Mouse (Mus musculus) spleen, adult 18-20 months (tissue): ENCODE measurements at regions not wholly inside any gene's neighbourhood (a gene's known extent, or its start where the extent isn't known, plus 50 kb on each side); places are given as distances from the start of the nearest gene placed in this dataset.

Source experiments
- DNase-seq, 2 experiments: peaks; one replicate each; pipeline ENCODE4 v3.0.0; 2022; ENCODE audit warnings: mixed read lengths in 2 of 2

GRCm38 (mm10) chr8:79587258-79587657 lies 52.2 kb upstream of the Otud4 start:
- peak in 1 of 2 experiments; percentile 52 for DNase-seq

- peak in 1 of 2 experiments; percentile 18 for DNase-seq
Observed at GRCm38 (mm10) chr8:79584966-79585365, 54.5 kb upstream of the Otud4 start.

GRCm38 (mm10) chr8:79583326-79583725 lies 56.1 kb upstream of the Otud4 start:
- DNase-seq: no peak

- no peak for DNase-seq
Observed at GRCm38 (mm10) chr8:79582195-79582594, 57.2 kb upstream of the Otud4 start.

- DNase-seq: no peak
Observed at GRCm38 (mm10) chr8:79576086-79576485, 63.3 kb upstream of the Otud4 start.

- no peak for DNase-seq
Observed at GRCm38 (mm10) chr8:79575175-79575734, 64.2 kb upstream of the Otud4 start.

- DNase-seq: no peak
Observed at GRCm38 (mm10) chr8:79573491-79573890, 65.9 kb upstream of the Otud4 start.

- DNase-seq: no peak
Observed at GRCm38 (mm10) chr8:79572526-79572925, 66.9 kb upstream of the Otud4 start.

GRCm38 (mm10) chr8:79563101-79563500 lies 76.3 kb upstream of the Otud4 start:
- no peak for DNase-seq

GRCm38 (mm10) chr8:79562669-79563068 lies 76.7 kb upstream of the Otud4 start:
- no peak for DNase-seq

GRCm38 (mm10) chr8:79562071-79562581 lies 77.3 kb upstream of the Otud4 start:
- DNase-seq: no peak

GRCm38 (mm10) chr8:79561269-79562063 lies 78.0 kb upstream of the Otud4 start:
- DNase-seq: no peak

- DNase-seq: no peak
Observed at GRCm38 (mm10) chr8:79559516-79559915, 79.9 kb upstream of the Otud4 start.

GRCm38 (mm10) chr8:79554311-79554710 lies 85.1 kb upstream of the Otud4 start:
- no peak for DNase-seq

- DNase-seq: no peak
Observed at GRCm38 (mm10) chr8:79550151-79550550, 89.3 kb upstream of the Otud4 start.

- no peak for DNase-seq
Observed at GRCm38 (mm10) chr8:79548156-79548555, 91.3 kb upstream of the Otud4 start.

GRCm38 (mm10) chr8:79545866-79546373 lies 93.5 kb upstream of the Otud4 start:
- no peak for DNase-seq

- DNase-seq: no peak
Observed at GRCm38 (mm10) chr8:79542461-79542860, 97.0 kb upstream of the Otud4 start.

- no peak for DNase-seq
Observed at GRCm38 (mm10) chr8:79540053-79540452, 99.4 kb upstream of the Otud4 start.

GRCm38 (mm10) chr8:79534271-79534889 lies 105.0 kb upstream of the Otud4 start:
- DNase-seq: no peak

GRCm38 (mm10) chr8:79529556-79529955 lies 109.9 kb upstream of the Otud4 start:
- peak in 1 of 2 experiments; percentile 6 for DNase-seq

- DNase-seq: no peak
Observed at GRCm38 (mm10) chr8:79522040-79522439, 117.4 kb upstream of the Otud4 start.

GRCm38 (mm10) chr8:79518966-79519365 lies 119.6 kb upstream of the Smad1 start:
- no peak for DNase-seq
